Mouse (Mus musculus) cerebellum, postnatal 25 days (tissue): Measurements from ENCODE around the gene Ago3.

Experiments used
- DNase-seq, 2 experiments: peaks; one replicate each; pipeline ENCODE4 v3.0.0; 2021; ENCODE audit warnings: mixed read lengths in 2 of 2

Gene Ago3

GRCm38 (mm10) chr4:126309211-126309921, 120.0 kb downstream of the Ago3 start:
- DNase-seq: peak in 1 of 2 experiments; percentile 64

GRCm38 (mm10) chr4:126306827-126307226, 122.5 kb downstream of the Ago3 start:
- DNase-seq: no peak

- no peak for DNase-seq
Measured at GRCm38 (mm10) chr4:126306058-126306457, 123.3 kb downstream of the Ago3 start.

- no peak for DNase-seq
Measured at GRCm38 (mm10) chr4:126305428-126305827, 123.9 kb downstream of the Ago3 start.

GRCm38 (mm10) chr4:126303877-126304276, 125.5 kb downstream of the Ago3 start:
- peak in 1 of 2 experiments; percentile 25 for DNase-seq

GRCm38 (mm10) chr4:126301584-126302309, 127.6 kb downstream of the Ago3 start:
- DNase-seq: peak; percentile 54 to 63

- DNase-seq: peak in 1 of 2 experiments; percentile 27
Measured at GRCm38 (mm10) chr4:126300916-126301583, 128.3 kb downstream of the Ago3 start.

- peak; percentile 81 to 85 for DNase-seq
Measured at GRCm38 (mm10) chr4:126296617-126297101, 132.7 kb downstream of the Ago3 start.

- DNase-seq: no peak
Measured at GRCm38 (mm10) chr4:126295937-126296336, 133.4 kb downstream of the Ago3 start.

- no peak for DNase-seq
Measured at GRCm38 (mm10) chr4:126295152-126295551, 134.2 kb downstream of the Ago3 start.

- no peak for DNase-seq
Measured at GRCm38 (mm10) chr4:126291196-126291595, 138.2 kb downstream of the Ago3 start.

GRCm38 (mm10) chr4:126290314-126290713, 139.0 kb downstream of the Ago3 start:
- no peak for DNase-seq

- DNase-seq: no peak
Measured at GRCm38 (mm10) chr4:126288085-126288666, 141.2 kb downstream of the Ago3 start.

- DNase-seq: no peak
Measured at GRCm38 (mm10) chr4:126287302-126287995, 141.9 kb downstream of the Ago3 start.

GRCm38 (mm10) chr4:126286492-126286891, 142.9 kb downstream of the Ago3 start, which contains the start of gene Col8a2:
Gene Col8a2, plus strand, starts transcription at chr4:126286793.
- DNase-seq: no peak

GRCm38 (mm10) chr4:126283582-126283981, 145.8 kb downstream of the Ago3 start:
- DNase-seq: no peak

- DNase-seq: no peak
Measured at GRCm38 (mm10) chr4:126281706-126282105, 147.7 kb downstream of the Ago3 start.
